Mouse (Mus musculus) stomach, postnatal 0 days (tissue): ENCODE data around the gene Nlrp14. TPM values are rescaled to one million over a fixed set of nuclear protein-coding genes. Genes with fewer than 3 reads are reported as not detected.

Source experiments
- ATAC-seq: fragments of 200-750 bp; cut with Nextera tagmentation; 2 replicates; pipeline ENCODE4 v1.8.0; 2017; ENCODE audit not compliant: low FRiP score, low TSS enrichment
- DNase-seq: peaks from one replicate; pipeline ENCODE4 v3.0.0-alpha.2; 2016; ENCODE audit warnings: low spot score
- H3K27ac ChIP-seq: fragments of 300-500 bp; sonication (generic); replicated peaks from 2 replicates; pipeline ENCODE4 v1.5.1; 2014; ENCODE audit warnings: mild to moderate bottlenecking, control low read depth
- H3K27me3 ChIP-seq: fragments of 300-500 bp; sonication (generic); 2 replicates; pipeline ENCODE4 v1.6.1; 2014; ENCODE audit warnings: low read length; ENCODE audit not compliant: control insufficient read depth, insufficient read depth
- H3K36me3 ChIP-seq: fragments of 300-500 bp; sonication (generic); 2 replicates; pipeline ENCODE4 v1.6.1; 2014; ENCODE audit warnings: low read length, mixed read lengths; ENCODE audit not compliant: control insufficient read depth, insufficient read depth
- H3K4me1 ChIP-seq: fragments of 300-500 bp; sonication (generic); replicated peaks from 2 replicates; pipeline ENCODE4 v1.6.1; 2014; ENCODE audit warnings: antibody characterized with exemption; ENCODE audit not compliant: control insufficient read depth, insufficient read depth
- H3K4me2 ChIP-seq: fragments of 300-500 bp; sonication (generic); replicated peaks from 2 replicates; pipeline ENCODE4 v1.6.1; 2014; ENCODE audit warnings: low read depth, mild to moderate bottlenecking, control low read depth, moderate library complexity
- H3K4me3 ChIP-seq: fragments of 300-500 bp; sonication (generic); 2 replicates; pipeline ENCODE4 v1.5.1; 2014; ENCODE audit warnings: low read depth, low read length, control low read depth
- H3K9ac ChIP-seq: fragments of 300-500 bp; sonication (generic); 2 replicates; pipeline ENCODE4 v1.6.1; 2014; ENCODE audit warnings: mild to moderate bottlenecking, low read length, control low read depth, mixed read lengths
- H3K9me3 ChIP-seq: fragments of 300-500 bp; sonication (generic); 2 replicates; pipeline ENCODE4 v1.6.1; 2016; ENCODE audit warnings: low read length; ENCODE audit not compliant: control insufficient read depth
- CTCF ChIP-seq: IDR thresholded peaks from 2 replicates; pipeline ENCODE4 v1.5.1; 2016; ENCODE audit warnings: antibody characterized with exemption, low read depth, mild to moderate bottlenecking, moderate library complexity
- EP300 ChIP-seq: optimal IDR thresholded peaks from 2 replicates; pipeline ENCODE3; 2016; ENCODE audit warnings: antibody characterized with exemption
- WGBS: fragments of 180-500 bp; shearing (Covaris S2); extraction: QIAGEN DNeasy Blood & Tissue Kit; methylation state at CpG from one replicate; pipeline ENCODE4 v1.1.7; 2014; 5-methylcytosine and 5-hydroxymethylcytosine counted together
- polyA plus RNA-seq: library from polyadenylated mRNA; unstranded; fragments of >200 nt; fragmentation: Nextera tagmentation; extraction: Ambion mirVana; gene quantifications from 2 replicates; pipeline ENCODE4 v1.2.1, GENCODE M21; 2015

The Nlrp14 gene
- polyA plus RNA-seq, 1 experiment from 2014 or later = not detected

DNA sequence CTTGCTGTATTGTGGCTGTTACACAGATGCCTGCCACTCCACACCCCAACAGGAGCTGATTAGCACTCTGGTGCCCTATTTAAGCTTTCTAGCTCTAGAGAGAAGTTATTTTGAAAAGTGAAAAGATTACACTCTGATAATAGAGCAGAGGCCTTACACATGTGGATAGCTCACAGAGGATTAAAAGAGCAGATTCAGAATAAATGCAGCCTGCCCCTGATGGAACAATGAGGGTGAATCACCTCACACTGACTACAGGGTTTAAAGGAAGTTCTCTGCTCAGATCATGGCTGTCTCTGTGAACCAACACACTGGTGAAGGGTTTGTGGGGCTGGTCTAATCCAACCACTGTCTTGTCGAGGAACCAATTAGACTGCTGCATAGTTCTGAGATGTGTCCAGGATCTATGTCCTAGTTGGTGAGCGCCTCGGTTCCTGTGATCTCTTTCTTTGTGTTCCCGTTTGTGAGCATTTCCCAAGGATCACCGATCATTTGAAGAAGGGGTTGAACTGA lies 74.6 kb downstream of the Nlrp14 start:
- ATAC-seq (no peak), DNase-seq (no peak)
- Histone ChIP-seq H3K4me1 (no peaks in the 10 kb centered on the region), H3K36me3 (no peaks in the 10 kb centered on the region), H3K27ac (no peak overlapping the region), H3K27me3 (no peaks in the 10 kb centered on the region), H3K9me3 (no peaks in the 10 kb centered on the region), H3K4me3 (no peak overlapping the region), H3K4me2 (no peak overlapping the region), H3K9ac (no peak overlapping the region)
- no peak for TF ChIP-seq EP300
- no peak for TF ChIP-seq CTCF
- WGBS = 84% methylated on average over 5 of the region's 5 CpGs

Other genes with a start within 250 kb of the Nlrp14 start
- not detected in 2 replicates for gene Olfr709-ps1, start 234.8 kb upstream of the Nlrp14 start, polyA plus RNA-seq
- 0.07 TPM in 1 of 2 replicates, not detected in the other for gene Olfr710, start 218.7 kb upstream of the Nlrp14 start, polyA plus RNA-seq
- gene Olfr6, start 203.1 kb upstream of the Nlrp14 start, polyA plus RNA-seq = not detected in 2 replicates
- gene Olfr711, start 191.5 kb upstream of the Nlrp14 start, polyA plus RNA-seq = not detected in 2 replicates
- not detected in 2 replicates for gene Olfr2, start 160.9 kb upstream of the Nlrp14 start, polyA plus RNA-seq
- gene Olfr713, start 135.8 kb upstream of the Nlrp14 start, polyA plus RNA-seq = not detected in 2 replicates
- gene Olfr714, start 96.0 kb upstream of the Nlrp14 start, polyA plus RNA-seq = not detected in 2 replicates
- not detected in 2 replicates for gene Olfr17, start 73.8 kb upstream of the Nlrp14 start, polyA plus RNA-seq
- gene Olfr715b, start 56.6 kb upstream of the Nlrp14 start, polyA plus RNA-seq = not detected in 2 replicates
- 0.02 TPM in 1 of 2 replicates, not detected in the other for gene Olfr715, start 35.9 kb upstream of the Nlrp14 start, polyA plus RNA-seq
- not detected in 2 replicates for gene Olfr716, start 28.7 kb upstream of the Nlrp14 start, polyA plus RNA-seq
- gene Rbmxl2, start 42.5 kb downstream of the Nlrp14 start, polyA plus RNA-seq = not detected in 2 replicates
- gene Syt9, start 203.7 kb downstream of the Nlrp14 start, polyA plus RNA-seq = 1.5 and 1.6 TPM in 2 replicates